Mouse (Mus musculus) myocyte (in vitro differentiated cells): ENCODE measurements around the gene Arf5. TPM values are rescaled to one million over a fixed set of nuclear protein-coding genes. Genes with fewer than 3 reads are reported as not detected.

Source experiments
- H3K27me3 ChIP-seq: one replicate; pipeline ENCODE4 v1.6.1; 2011; ENCODE audit not compliant: control insufficient read depth, insufficient read depth, insufficient read length
- H3K36me3 ChIP-seq: one replicate; pipeline ENCODE4 v1.6.1; 2011; ENCODE audit not compliant: control insufficient read depth, insufficient read depth
- H3K4me2 ChIP-seq: one replicate; pipeline ENCODE4 v1.6.1; 2011; ENCODE audit warnings: low read depth, control low read depth
- H3K4me3 ChIP-seq: one replicate; pipeline ENCODE4 v1.5.1; 2011; ENCODE audit warnings: mild to moderate bottlenecking, control low read depth, moderate library complexity
- H3K79me2 ChIP-seq: one replicate; pipeline ENCODE4 v1.6.1; 2011; ENCODE audit not compliant: control insufficient read depth, insufficient read depth
- H3ac ChIP-seq: one replicate; pipeline ENCODE4 v1.6.1; 2011; ENCODE audit not compliant: control insufficient read depth, insufficient read length
- CEBPB ChIP-seq: IDR thresholded peaks from 2 replicates; pipeline ENCODE4 v1.6.1; 2011; ENCODE audit warnings: mild to moderate bottlenecking, moderate library complexity; ENCODE audit not compliant: poor library complexity, insufficient read depth, severe bottlenecking
- E2F4 ChIP-seq: IDR thresholded peaks from one replicate; pipeline ENCODE4 v1.6.1; 2011; ENCODE audit warnings: mild to moderate bottlenecking, control low read depth, moderate library complexity; ENCODE audit not compliant: insufficient read depth
- MAX ChIP-seq: IDR thresholded peaks from one replicate; pipeline ENCODE4 v1.6.1; 2011; ENCODE audit warnings: low read depth, mild to moderate bottlenecking, control low read depth
- MYOD1 ChIP-seq, 3 experiments: IDR thresholded peaks; one replicate each; pipeline ENCODE4 v1.6.1; 2011; ENCODE audit warnings: control low read depth in 2 of 3, low read depth in 2 of 3, mild to moderate bottlenecking in 2 of 3, moderate library complexity in 1 of 3; ENCODE audit not compliant: insufficient read length in 2 of 3, control insufficient read depth in 1 of 3
- MYOG ChIP-seq, 3 experiments: IDR thresholded peaks; one replicate each; pipeline ENCODE4 v1.6.1; 2011; ENCODE audit warnings: control low read depth in 2 of 3, low read depth in 2 of 3, mild to moderate bottlenecking in 2 of 3; ENCODE audit not compliant: insufficient read length in 2 of 3, control insufficient read depth in 1 of 3, insufficient read depth in 1 of 3
- POLR2A ChIP-seq: IDR thresholded peaks from one replicate; pipeline ENCODE4 v1.6.1; 2011; ENCODE audit warnings: low read depth, mild to moderate bottlenecking, control low read depth, moderate library complexity; ENCODE audit not compliant: insufficient read length
- POLR2AphosphoS2 ChIP-seq: IDR thresholded peaks from one replicate; pipeline ENCODE4 v1.6.1; 2011; ENCODE audit warnings: low read depth, control low read depth; ENCODE audit not compliant: insufficient read length
- REST ChIP-seq: IDR thresholded peaks from one replicate; pipeline ENCODE4 v1.6.1; 2011; ENCODE audit warnings: mild to moderate bottlenecking, control low read depth, moderate library complexity; ENCODE audit not compliant: insufficient read depth, insufficient read length
- SRF ChIP-seq: IDR thresholded peaks from one replicate; pipeline ENCODE4 v1.6.1; 2011; ENCODE audit warnings: low read depth; ENCODE audit not compliant: control insufficient read depth, insufficient read length
- TCF12 ChIP-seq: IDR thresholded peaks from one replicate; pipeline ENCODE4 v1.6.1; 2011; ENCODE audit warnings: mild to moderate bottlenecking, control low read depth; ENCODE audit not compliant: poor library complexity, insufficient read depth, severe bottlenecking
- TCF3 ChIP-seq: IDR thresholded peaks from one replicate; pipeline ENCODE4 v1.6.1; 2011; ENCODE audit warnings: low read depth, control low read depth; ENCODE audit not compliant: insufficient read length
- USF1 ChIP-seq: IDR thresholded peaks from one replicate; pipeline ENCODE4 v1.6.1; 2011; ENCODE audit warnings: low read depth, mild to moderate bottlenecking, control low read depth, moderate library complexity
- polyA plus RNA-seq: library from polyadenylated mRNA; unstranded; fragments of >200 nt; fragmentation: generic; extraction: Trizol; gene quantifications from one replicate; pipeline ENCODE4 v1.2.1, GENCODE M21; 2012; ENCODE audit warnings: missing spikeins

Gene Arf5
- polyA plus RNA-seq, 1 experiment = 209 TPM

GRCm38 (mm10) chr6:28447937-28448336 lies 24.6 kb downstream of the Arf5 start:
- no peak overlapping the region for H3ac ChIP-seq
- peaks cover 58% of the 10 kb centered on the region for H3K27me3 ChIP-seq
- no peaks in the 10 kb centered on the region for H3K79me2 ChIP-seq
- no peaks in the 10 kb centered on the region for H3K36me3 ChIP-seq
- no peak overlapping the region for H3K4me3 ChIP-seq
- TF ChIP-seq E2F4 (no peak), SRF (no peak), MAX (no peak), MYOD1 (IDR thresholded peaks at IDR 0.05; ENCODE audit: control insufficient read depth in 1 of 3, insufficient read length in 2 of 3, low read depth in 2 of 3) (no peak), TCF3 (no peak), REST (no peak), USF1 (no peak), MYOG (IDR thresholded peaks at IDR 0.05; ENCODE audit: control insufficient read depth in 1 of 3, insufficient read depth in 1 of 3, insufficient read length in 2 of 3, low read depth in 2 of 3) (no peak), TCF12 (no peak), CEBPB (no peak), POLR2AphosphoS2 (no peak), POLR2A (no peak)
- H3K4me2 ChIP-seq = no peak overlapping the region

- Histone ChIP-seq H3K4me3 (no peak within 1 kb of the TSS), H3K27me3 (peaks cover 61% of the 10 kb centered on the region), H3K36me3 (no peaks in the 10 kb centered on the region), H3K79me2 (no peaks in the 10 kb centered on the region), H3ac (no peak within 1 kb of the TSS), H3K4me2 (no peak within 1 kb of the TSS)
- no peak for TF ChIP-seq E2F4
- TF ChIP-seq CEBPB = no peak
- no peak for TF ChIP-seq REST
- TF ChIP-seq POLR2A = no peak
- no peak for TF ChIP-seq MYOG (IDR thresholded peaks at IDR 0.05; ENCODE audit: control insufficient read depth in 1 of 3, insufficient read depth in 1 of 3, insufficient read length in 2 of 3, low read depth in 2 of 3)
- TF ChIP-seq SRF = no peak
- no peak for TF ChIP-seq TCF3
- TF ChIP-seq TCF12 = no peak
- TF ChIP-seq MAX = no peak
- no peak for TF ChIP-seq USF1
- TF ChIP-seq MYOD1 (IDR thresholded peaks at IDR 0.05; ENCODE audit: control insufficient read depth in 1 of 3, insufficient read length in 2 of 3, low read depth in 2 of 3) = no peak
- no peak for TF ChIP-seq POLR2AphosphoS2
Measured at GRCm38 (mm10) chr6:28449253-28449652, 25.9 kb downstream of the Arf5 start, which contains the start of gene Pax4. Gene Pax4, minus strand, starts transcription at chr6:28449353.

GRCm38 (mm10) chr6:28450481-28450880 lies 27.1 kb downstream of the Arf5 start:
- Histone ChIP-seq H3K36me3 (no peaks in the 10 kb centered on the region), H3K27me3 (peaks cover 51% of the 10 kb centered on the region), H3ac (no peak overlapping the region), H3K4me2 (no peak overlapping the region), H3K79me2 (no peaks in the 10 kb centered on the region), H3K4me3 (no peak overlapping the region)
- TF ChIP-seq E2F4 (no peak), TCF3 (no peak), MYOD1 (IDR thresholded peaks at IDR 0.05; ENCODE audit: control insufficient read depth in 1 of 3, insufficient read length in 2 of 3, low read depth in 2 of 3) (no peak), MAX (no peak), MYOG (IDR thresholded peaks at IDR 0.05; ENCODE audit: control insufficient read depth in 1 of 3, insufficient read depth in 1 of 3, insufficient read length in 2 of 3, low read depth in 2 of 3) (no peak), REST (peak; percentile 76), SRF (no peak)

DNA sequence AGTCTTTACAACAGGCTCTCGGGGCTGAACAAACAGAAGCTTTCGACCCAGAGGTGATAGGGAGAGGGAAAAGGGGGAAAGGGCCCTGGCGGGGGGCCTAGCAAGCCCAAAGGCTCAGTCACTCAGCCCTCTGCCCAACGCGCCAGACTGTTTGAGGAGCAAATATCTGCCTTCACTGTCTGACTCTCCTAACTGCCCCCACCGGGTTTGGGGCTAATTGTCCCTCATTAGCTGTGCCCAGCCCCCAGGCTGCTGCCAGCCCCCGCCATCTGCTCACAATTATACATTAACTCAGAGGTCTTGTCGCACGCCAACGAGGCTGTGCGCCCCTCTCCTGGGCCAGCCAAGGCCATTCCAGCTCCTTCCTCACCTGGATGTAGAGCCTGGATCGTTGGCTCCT lies 27.6 kb downstream of the Arf5 start:
- no peak overlapping the region for H3ac ChIP-seq
- peaks cover 46% of the 10 kb centered on the region for H3K27me3 ChIP-seq
- TF ChIP-seq TCF12 = no peak
- no peak for TF ChIP-seq REST
- no peak for TF ChIP-seq USF1
- no peak for TF ChIP-seq SRF
- no peak for TF ChIP-seq TCF3
- H3K79me2 ChIP-seq = no peaks in the 10 kb centered on the region
- H3K4me2 ChIP-seq = no peak overlapping the region
- H3K4me3 ChIP-seq = no peak overlapping the region
- no peaks in the 10 kb centered on the region for H3K36me3 ChIP-seq

- no peaks in the 10 kb centered on the region for H3K79me2 ChIP-seq
- H3K36me3 ChIP-seq = no peaks in the 10 kb centered on the region
- TF ChIP-seq CEBPB (no peak), TCF3 (no peak), USF1 (no peak), SRF (no peak), MYOG (IDR thresholded peaks at IDR 0.05; ENCODE audit: control insufficient read depth in 1 of 3, insufficient read depth in 1 of 3, insufficient read length in 2 of 3, low read depth in 2 of 3) (no peak), E2F4 (no peak), POLR2A (no peak), MAX (no peak), MYOD1 (IDR thresholded peaks at IDR 0.05; ENCODE audit: control insufficient read depth in 1 of 3, insufficient read length in 2 of 3, low read depth in 2 of 3) (no peak), POLR2AphosphoS2 (no peak), TCF12 (no peak), REST (no peak)
- H3K27me3 ChIP-seq = peaks cover 4% of the 10 kb centered on the region
- no peak overlapping the region for H3ac ChIP-seq
- no peak overlapping the region for H3K4me2 ChIP-seq
- no peak overlapping the region for H3K4me3 ChIP-seq
Measured at GRCm38 (mm10) chr6:28459221-28459668, 35.9 kb downstream of the Arf5 start.
